Comparison of ENCODE assay signal across 25 mouse cellular contexts in genomic region chr1:86551877-86552276, GRCm38 (mm10). TPM values are rescaled to one million over a fixed set of nuclear protein-coding genes. Genes with fewer than 3 reads are reported as not detected.
A peak's percentile ranks its signal among the peaks of the same experiment; 100 is the strongest.
DNase-seq lines count a peak whose midpoint lies in the region; ATAC-seq and TF ChIP-seq lines count a peak whose summit lies in the region.
"Had no signal": no experiment of that assay in that cellular context is flagged by ENCODE, and none has a peak within 500 bp of the region (broad histone marks: within the 10 kb centered on the region; RNA-seq: fewer than 3 reads in every experiment).

No protein-coding gene starts in this region.

- H3K36me3 ChIP-seq in intestine, embryonic 16.5 days (ENCODE audit: control insufficient read depth, insufficient read depth, low read length) = no peaks in the 10 kb centered on the region
- H3K36me3 ChIP-seq in intestine, embryonic 15.5 days = 0 out of 2 replicates have a peak, but pooled peaks cover under 1% of the 10 kb centered on the region
- H3K36me3 ChIP-seq in MEL (ENCODE audit: control insufficient read depth in 1 of 2, insufficient read depth in 2 of 2, low read length in 2 of 2) = peaks cover 17 to 41% of the 10 kb centered on the region in 2 experiments
- no peaks in the 10 kb centered on the region for H3K36me3 ChIP-seq in intestine, postnatal 0 days (ENCODE audit: control insufficient read depth, insufficient read depth)

- ATAC-seq in intestine, embryonic 16.5 days = 0 out of 2 replicates have a peak, but pooled peaks have one; percentile 48
- no peak for ATAC-seq in intestine, embryonic 15.5 days
- ATAC-seq in intestine, postnatal 0 days = 0 out of 2 replicates have a peak, but pooled peaks have one; percentile 54
- no peak for ATAC-seq in inflammation-experienced regulatory T-cells, adult 6 months
- ATAC-seq: activated CD4-positive, CD25-positive, alpha-beta regulatory T cell, adult 4 months; forebrain, embryonic 14.5 days; forebrain, embryonic 16.5 days; Patski had no signal

- no peak for TF ChIP-seq EP300 in MEL (IDR thresholded peaks at IDR 0.05; ENCODE audit: low read depth in 1 of 2, low read length in 2 of 2)

- no peak overlapping the region for H3K4me2 ChIP-seq in intestine, embryonic 16.5 days (ENCODE audit: low read depth, low read length)
- no peak overlapping the region for H3K4me2 ChIP-seq in intestine, embryonic 15.5 days (replicated peaks)
- H3K4me2 ChIP-seq in intestine, postnatal 0 days (replicated peaks; ENCODE audit: low read depth) = no peak overlapping the region
- H3K4me2 ChIP-seq: embryonic facial prominence, embryonic 13.5 days; embryonic facial prominence, embryonic 15.5 days; forebrain, embryonic 12.5 days had no signal

- no peaks in the 10 kb centered on the region for H3K79me2 ChIP-seq in MEL (ENCODE audit: control insufficient read depth, insufficient read depth, low read length, poor library complexity)

- H3K9ac ChIP-seq in intestine, embryonic 16.5 days (ENCODE audit: low read depth, low read length) = no peak overlapping the region
- no peak overlapping the region for H3K9ac ChIP-seq in intestine, embryonic 15.5 days
- H3K9ac ChIP-seq in MEL (ENCODE audit: control insufficient read depth, low read depth, low read length, poor library complexity, severe bottlenecking) = 0 out of 2 replicates have a peak overlapping the region, but pooled peaks have one; percentile 17
- no peak overlapping the region for H3K9ac ChIP-seq in intestine, postnatal 0 days (ENCODE audit: low read depth, low read length)
- H3K9ac ChIP-seq: embryonic facial prominence, embryonic 13.5 days; embryonic facial prominence, embryonic 15.5 days; forebrain, embryonic 12.5 days had no signal

- 0 out of 2 replicates have a peak, but pooled peaks cover 5% of the 10 kb centered on the region for H3K4me1 ChIP-seq in intestine, embryonic 16.5 days (ENCODE audit: control insufficient read depth, insufficient read depth, low read length)
- H3K4me1 ChIP-seq in intestine, embryonic 15.5 days (replicated peaks) = no peaks in the 10 kb centered on the region
- peaks cover 29 to 35% of the 10 kb centered on the region in 2 experiments for H3K4me1 ChIP-seq in MEL (ENCODE audit: control insufficient read depth in 1 of 2, insufficient read depth in 2 of 2, low read length in 2 of 2)
- no peaks in the 10 kb centered on the region for H3K4me1 ChIP-seq in intestine, postnatal 0 days (replicated peaks; ENCODE audit: control insufficient read depth, insufficient read depth, low read length)
- H3K4me1 ChIP-seq: embryonic facial prominence, embryonic 13.5 days; embryonic facial prominence, embryonic 15.5 days; forebrain, embryonic 12.5 days had no signal

- no peaks in the 10 kb centered on the region for H3K27me3 ChIP-seq in intestine, embryonic 16.5 days (replicated peaks; ENCODE audit: control insufficient read depth, insufficient read depth, low read length)
- no peaks in the 10 kb centered on the region for H3K27me3 ChIP-seq in intestine, embryonic 15.5 days (replicated peaks)
- no peaks in the 10 kb centered on the region for H3K27me3 ChIP-seq in MEL (ENCODE audit: control insufficient read depth in 1 of 2, insufficient read depth in 2 of 2, low read length in 2 of 2)
- H3K27me3 ChIP-seq in intestine, postnatal 0 days (replicated peaks; ENCODE audit: control insufficient read depth, insufficient read depth, low read length) = no peaks in the 10 kb centered on the region
- H3K27me3 ChIP-seq: embryonic facial prominence, embryonic 13.5 days; embryonic facial prominence, embryonic 15.5 days; forebrain, embryonic 12.5 days; Patski had no signal

- no peak for TF ChIP-seq CTCF in MEL (IDR thresholded peaks at IDR 0.05 in 2 of 3, conservative IDR thresholded peaks at IDR 0.05 in 1 of 3; ENCODE audit: control insufficient read depth in 1 of 3, insufficient read depth in 1 of 3, low read depth in 2 of 3, low read length in 3 of 3, poor library complexity in 1 of 3, severe bottlenecking in 1 of 3)
- TF ChIP-seq CTCF in intestine, postnatal 0 days (IDR thresholded peaks at IDR 0.05; ENCODE audit: low read depth) = no peak

- H3K27ac ChIP-seq in intestine, embryonic 16.5 days (ENCODE audit: low read length) = no peak overlapping the region
- H3K27ac ChIP-seq in intestine, embryonic 15.5 days = no peak overlapping the region
- peak overlapping the region; percentile 57 for H3K27ac ChIP-seq in MEL (ENCODE audit: control insufficient read depth, low read depth, low read length)
- H3K27ac ChIP-seq in intestine, postnatal 0 days (ENCODE audit: low read depth, low read length) = no peak overlapping the region
- H3K27ac ChIP-seq: embryonic facial prominence, embryonic 13.5 days; embryonic facial prominence, embryonic 15.5 days; forebrain, embryonic 10.5 days; forebrain, embryonic 12.5 days had no signal

- no peaks in the 10 kb centered on the region for H3K9me3 ChIP-seq in intestine, embryonic 16.5 days (ENCODE audit: control insufficient read depth, low read length)
- no peaks in the 10 kb centered on the region for H3K9me3 ChIP-seq in intestine, embryonic 15.5 days
- no peaks in the 10 kb centered on the region for H3K9me3 ChIP-seq in MEL (replicated peaks; ENCODE audit: insufficient read depth, low read length)
- H3K9me3 ChIP-seq in intestine, postnatal 0 days (ENCODE audit: control insufficient read depth) = no peaks in the 10 kb centered on the region
- H3K9me3 ChIP-seq: embryonic facial prominence, embryonic 13.5 days; embryonic facial prominence, embryonic 15.5 days; forebrain, embryonic 10.5 days; forebrain, embryonic 12.5 days had no signal

- H3K4me3 ChIP-seq in intestine, embryonic 16.5 days (ENCODE audit: low read length) = no peak overlapping the region
- H3K4me3 ChIP-seq in intestine, embryonic 15.5 days (replicated peaks) = no peak overlapping the region
- no peak overlapping the region for H3K4me3 ChIP-seq in MEL (ENCODE audit: control insufficient read depth in 1 of 2, insufficient read depth in 1 of 2, low read depth in 2 of 2, low read length in 2 of 2)
- H3K4me3 ChIP-seq in intestine, postnatal 0 days (ENCODE audit: low read depth, low read length) = no peak overlapping the region
- H3K4me3 ChIP-seq: embryonic facial prominence, embryonic 13.5 days; embryonic facial prominence, embryonic 15.5 days; erythroblast, embryonic 14.5 days; forebrain, embryonic 10.5 days; forebrain, embryonic 12.5 days had no signal

- peak; percentile 7 for DNase-seq in embryo, embryonic 9.5 days (ENCODE audit: extremely low spot score)
- no peak for DNase-seq in embryo, embryonic 11 days
- DNase-seq in MEL (ENCODE audit: low read depth, low spot score) = no peak
- no peak for DNase-seq in adrenal gland, postnatal 10 days
- DNase-seq: adrenal gland, adult 8-10 months; adrenal gland, postnatal 25 days; cerebellum, adult 11 months; cerebellum, adult 18-20 months; cerebellum, adult 8-10 months; cerebellum, adult 9-11 months; cerebellum, postnatal 14 days; cerebellum, postnatal 36 days had no signal

- WGBS in intestine, embryonic 16.5 days = 39% methylated on average over 2 of the region's 2 CpGs
- WGBS in intestine, embryonic 15.5 days = 45% methylated on average over 2 of the region's 2 CpGs
- WGBS in intestine, postnatal 0 days = 38% methylated on average over 2 of the region's 2 CpGs

- TF ChIP-seq RAD21 in MEL (IDR thresholded peaks at IDR 0.05; ENCODE audit: low read depth, low read length) = no peak

- TF ChIP-seq POLR2A in MEL (IDR thresholded peaks at IDR 0.05; ENCODE audit: control insufficient read depth in 1 of 2, insufficient read depth in 1 of 2, low read depth in 1 of 2, low read length in 2 of 2, poor library complexity in 1 of 2) = no peak

TF ChIP-seq in MEL, 35 proteins besides CTCF, POLR2A, EP300 and RAD21:
- TF ChIP-seq E2F4 (IDR thresholded peaks at IDR 0.05; ENCODE audit: borderline replicate concordance, low read depth, low read length) (no peak), NELFE (IDR thresholded peaks at IDR 0.05; ENCODE audit: low read depth, low read length) (no peak), JUND (IDR thresholded peaks at IDR 0.05; ENCODE audit: low read depth, low read length) (no peak)

RNA-seq across cellular contexts. Expression of gene Ptma, which starts 25.4 kb away (rescaled TPM):
- 1,684 and 1,813 TPM in 2 replicates for polyA plus RNA-seq in intestine, embryonic 16.5 days (2015; fragmentation: Nextera tagmentation; extraction: Ambion mirVana)
- 2,151 and 2,475 TPM in 2 replicates for polyA plus RNA-seq in intestine, embryonic 15.5 days (2015; fragmentation: Nextera tagmentation; extraction: Ambion mirVana)
- 3,309 and 3,407 TPM in 2 replicates for total RNA-seq in MEL (2012; rRNA removed)
- 1,000 to 10,000 TPM; 2,419 to 4,891 TPM for polyA plus RNA-seq in MEL (2012; ENCODE audit: insufficient read depth in 1 of 2, insufficient read length in 2 of 2, low read depth in 1 of 2, low replicate concordance in 2 of 2, missing spikeins in 1 of 2)
- 1,008 and 1,098 TPM in 2 replicates for polyA plus RNA-seq in intestine, postnatal 0 days (2015; fragmentation: Nextera tagmentation; extraction: Ambion mirVana)
- total RNA-seq in adrenal gland, postnatal 10 days (2021) = 100 to 1,000 TPM; 804 to 831 TPM
- 1,000 to 10,000 TPM; 2,583 to 3,807 (median 2,925) TPM for polyA plus RNA-seq in inflammation-experienced regulatory T-cells, adult 6 months (2017; shearing (Covaris generic))

RNA-seq across cellular contexts. Expression of gene Pde6d, which starts 30.6 kb away (rescaled TPM):
- 35.1 and 35.2 TPM in 2 replicates for polyA plus RNA-seq in intestine, embryonic 16.5 days (2015; fragmentation: Nextera tagmentation; extraction: Ambion mirVana)
- polyA plus RNA-seq in intestine, embryonic 15.5 days (2015; fragmentation: Nextera tagmentation; extraction: Ambion mirVana) = 45.8 and 56.6 TPM in 2 replicates
- 13.4 and 13.8 TPM in 2 replicates for total RNA-seq in MEL (2012; rRNA removed)
- polyA plus RNA-seq in MEL (2012; ENCODE audit: insufficient read depth in 1 of 2, insufficient read length in 2 of 2, low read depth in 1 of 2, low replicate concordance in 2 of 2, missing spikeins in 1 of 2) = 10 to 100 TPM in 1 of 2 experiments, not detected in 1; 79.9 TPM
- 41.9 and 42.6 TPM in 2 replicates for polyA plus RNA-seq in intestine, postnatal 0 days (2015; fragmentation: Nextera tagmentation; extraction: Ambion mirVana)
- 10 to 100 TPM; 28.8 to 32.8 TPM for total RNA-seq in adrenal gland, postnatal 10 days (2021)
- 10 to 100 TPM; 17.7 to 21.6 (median 18.1) TPM for polyA plus RNA-seq in inflammation-experienced regulatory T-cells, adult 6 months (2017; shearing (Covaris generic))

RNA-seq across cellular contexts. Expression of gene Cops7b, which starts 30.8 kb away (rescaled TPM):
- polyA plus RNA-seq in intestine, embryonic 16.5 days (2015; fragmentation: Nextera tagmentation; extraction: Ambion mirVana) = 31.5 and 35.1 TPM in 2 replicates
- polyA plus RNA-seq in intestine, embryonic 15.5 days (2015; fragmentation: Nextera tagmentation; extraction: Ambion mirVana) = 32.3 and 33.0 TPM in 2 replicates
- total RNA-seq in MEL (2012; rRNA removed) = 34.3 and 36.0 TPM in 2 replicates
- 10 to 100 TPM in 1 of 2 experiments, not detected in 1; 64.8 TPM for polyA plus RNA-seq in MEL (2012; ENCODE audit: insufficient read depth in 1 of 2, insufficient read length in 2 of 2, low read depth in 1 of 2, low replicate concordance in 2 of 2, missing spikeins in 1 of 2)
- 14.2 and 15.7 TPM in 2 replicates for polyA plus RNA-seq in intestine, postnatal 0 days (2015; fragmentation: Nextera tagmentation; extraction: Ambion mirVana)
- 10 to 100 TPM; 10.4 to 15.0 TPM for total RNA-seq in adrenal gland, postnatal 10 days (2021)
- 10 to 100 TPM; 14.5 to 17.0 (median 15.8) TPM for polyA plus RNA-seq in inflammation-experienced regulatory T-cells, adult 6 months (2017; shearing (Covaris generic))

Comparison
In these comparisons a context has a peak if more than half of its experiments do, and no peak if none do; other contexts are left out.
1. ATAC-seq: peak in intestine, embryonic 16.5 days (single experiment) and intestine, postnatal 0 days (single experiment); none in intestine, embryonic 15.5 days (single experiment) and inflammation-experienced regulatory T-cells, adult 6 months (single experiment).